Mouse (Mus musculus) C2C12 (cell line): ENCODE measurements around the gene Tpst2.

Source experiments
- CTCF ChIP-seq: IDR thresholded peaks from one replicate; pipeline ENCODE4 v1.5.1; 2011; ENCODE audit not compliant: control insufficient read depth, insufficient read depth, insufficient read length
- MAX ChIP-seq: IDR thresholded peaks from one replicate; pipeline ENCODE4 v1.6.1; 2011; ENCODE audit warnings: mild to moderate bottlenecking, control low read depth
- MYOD1 ChIP-seq: IDR thresholded peaks from one replicate; pipeline ENCODE4 v1.6.1; 2011; ENCODE audit warnings: low read depth; ENCODE audit not compliant: control insufficient read depth, insufficient read length

DNA sequence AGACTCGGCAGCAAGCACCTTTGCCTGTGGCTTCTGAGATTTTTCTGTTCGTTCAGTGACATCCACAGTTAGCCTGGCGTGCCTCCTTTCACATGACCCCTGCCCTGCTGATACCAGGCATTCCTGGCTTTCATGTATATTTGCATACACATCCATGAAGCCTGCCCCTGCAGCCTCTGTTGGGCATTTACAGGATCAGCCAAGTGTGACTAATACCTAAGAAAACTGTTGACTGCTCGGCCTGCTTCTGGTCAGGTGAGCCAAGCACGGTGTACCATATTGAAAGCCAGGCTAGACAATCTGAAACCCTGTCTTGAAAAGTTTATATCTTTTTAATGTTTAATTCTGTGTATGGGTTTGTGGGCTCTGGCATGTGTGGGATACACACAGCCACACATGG is 40.0 kb downstream of the Tpst2 start:
- TF ChIP-seq CTCF, result no peak
- TF ChIP-seq MAX, result no peak
- TF ChIP-seq MYOD1, result no peak
